Mouse (Mus musculus) hindbrain, embryonic 12.5 days (tissue): Measurements from ENCODE around the gene Xxylt1. TPM values are rescaled to one million over a fixed set of nuclear protein-coding genes. Genes with fewer than 3 reads are reported as not detected.

Source experiments
- ATAC-seq: fragments of 200-750 bp; cut with Nextera tagmentation; 2 replicates; pipeline ENCODE4 v1.8.0; 2017; ENCODE audit warnings: moderate TSS enrichment; ENCODE audit not compliant: low FRiP score
- H3K27ac ChIP-seq: fragments of 300-500 bp; sonication (generic); 2 replicates; pipeline ENCODE4 v1.5.1; 2016; ENCODE audit warnings: mild to moderate bottlenecking
- H3K27me3 ChIP-seq: fragments of 300-500 bp; sonication (generic); 2 replicates; pipeline ENCODE4 v1.6.1; 2016; ENCODE audit warnings: mild to moderate bottlenecking
- H3K36me3 ChIP-seq: fragments of 300-500 bp; sonication (generic); 2 replicates; pipeline ENCODE4 v1.6.1; 2016; ENCODE audit warnings: mild to moderate bottlenecking
- H3K4me1 ChIP-seq: fragments of 300-500 bp; sonication (generic); 2 replicates; pipeline ENCODE4 v1.6.1; 2016
- H3K4me2 ChIP-seq: fragments of 300-500 bp; sonication (generic); replicated peaks from 2 replicates; pipeline ENCODE4 v1.6.1; 2016; ENCODE audit warnings: mild to moderate bottlenecking
- H3K4me3 ChIP-seq: fragments of 300-500 bp; sonication (generic); 2 replicates; pipeline ENCODE4 v1.5.1; 2016; ENCODE audit warnings: mild to moderate bottlenecking
- H3K9ac ChIP-seq: fragments of 300-500 bp; sonication (generic); 2 replicates; pipeline ENCODE4 v1.6.1; 2016; ENCODE audit warnings: mild to moderate bottlenecking, moderate library complexity
- H3K9me3 ChIP-seq: fragments of 300-500 bp; sonication (generic); replicated peaks from 2 replicates; pipeline ENCODE4 v1.6.1; 2016; ENCODE audit warnings: mild to moderate bottlenecking
- WGBS: fragments of 180-500 bp; shearing (Covaris S2); methylation state at CpG from one replicate; pipeline ENCODE4 v1.1.7; 2016; 5-methylcytosine and 5-hydroxymethylcytosine counted together
- polyA plus RNA-seq: library from polyadenylated mRNA; unstranded; fragments of >200 nt; fragmentation: Nextera tagmentation; extraction: Ambion mirVana; gene quantifications from 2 replicates; pipeline ENCODE4 v1.2.1, GENCODE M21; 2016

Gene Xxylt1
- polyA plus RNA-seq, 1 experiment from 2014 or later: 17.9 TPM

DNA sequence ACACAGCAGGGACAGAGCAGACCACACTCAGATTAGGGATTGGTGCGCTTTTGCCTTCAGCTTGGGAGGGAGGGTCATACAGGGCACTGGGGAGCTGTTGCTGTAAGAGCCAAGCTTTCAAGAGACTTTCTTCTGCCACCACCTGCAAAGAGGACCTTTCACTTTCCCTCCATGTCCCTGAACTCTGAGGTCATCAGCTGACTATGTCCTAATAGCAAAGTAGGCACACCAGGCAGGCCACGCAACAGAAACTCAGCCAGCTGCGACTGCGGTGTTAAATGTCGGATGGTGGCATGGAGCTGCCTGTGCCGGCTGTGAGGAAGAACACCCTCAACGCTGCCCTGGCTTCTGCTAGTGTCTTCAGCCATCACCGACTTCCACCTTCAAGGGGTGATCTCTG, 120.1 kb downstream of the Xxylt1 start:
- Histone ChIP-seq H3K27me3 (no peaks in the 10 kb centered on the region), H3K4me1 (peaks cover 11% of the 10 kb centered on the region; the same call in 1 of the 2 replicates), H3K9ac (no peak overlapping the region), H3K36me3 (no peaks in the 10 kb centered on the region), H3K4me2 (no peak overlapping the region), H3K9me3 (no peaks in the 10 kb centered on the region), H3K27ac (no peak overlapping the region), H3K4me3 (no peak overlapping the region)
- 83% methylated on average over 8 of the region's 8 CpGs for WGBS
- no peak for ATAC-seq

DNA sequence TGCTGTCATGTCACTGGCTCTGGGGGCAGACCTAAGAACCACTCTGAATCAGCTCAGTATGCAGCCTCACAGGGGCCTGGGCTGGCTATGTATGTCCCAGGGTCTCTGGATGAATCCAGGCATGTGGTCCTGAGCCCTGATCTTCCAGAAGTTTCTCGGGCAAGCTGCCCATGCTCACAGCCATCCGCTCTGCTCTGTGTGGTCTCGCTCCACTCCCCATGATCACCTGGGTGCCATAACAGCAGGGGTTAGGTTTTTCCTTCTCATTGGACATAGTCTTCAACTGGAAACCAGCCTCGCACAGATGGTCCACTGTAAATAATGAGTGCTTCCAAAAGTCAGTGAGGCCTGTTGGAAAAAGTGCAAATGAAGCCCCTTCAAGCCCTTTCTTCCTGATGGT, 121.0 kb downstream of the Xxylt1 start:
- Histone ChIP-seq H3K9me3 (no peaks in the 10 kb centered on the region), H3K27me3 (no peaks in the 10 kb centered on the region), H3K9ac (no peak overlapping the region), H3K4me3 (no peak overlapping the region), H3K4me1 (peaks cover 10% of the 10 kb centered on the region; the same call in 1 of the 2 replicates), H3K4me2 (no peak overlapping the region), H3K36me3 (no peaks in the 10 kb centered on the region), H3K27ac (no peak overlapping the region)
- no peak for ATAC-seq
- 92% methylated on average over 4 of the region's 4 CpGs for WGBS

DNA sequence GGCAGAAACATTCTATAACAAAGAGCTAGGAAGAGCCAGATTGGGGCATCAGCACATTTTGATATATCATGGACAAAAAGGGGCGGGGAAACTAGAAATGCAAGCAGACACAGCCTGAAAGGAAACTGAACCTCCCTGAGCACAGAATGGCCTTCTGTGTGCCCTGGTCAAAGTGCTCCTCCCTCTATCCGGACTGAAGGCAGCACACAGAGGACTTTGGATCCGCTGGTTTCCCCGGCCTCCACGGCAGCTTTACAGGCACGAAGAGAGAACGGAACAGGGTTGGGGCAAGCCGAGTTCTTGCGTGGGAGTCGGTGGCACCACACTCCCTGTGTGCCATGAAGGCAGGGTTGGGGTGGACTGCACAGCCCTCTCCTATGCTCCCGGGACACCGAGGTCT, 121.5 kb downstream of the Xxylt1 start:
- Histone ChIP-seq H3K9me3 (no peaks in the 10 kb centered on the region), H3K4me2 (no peak overlapping the region), H3K9ac (no peak overlapping the region), H3K27me3 (no peaks in the 10 kb centered on the region), H3K4me3 (no peak overlapping the region), H3K36me3 (no peaks in the 10 kb centered on the region), H3K27ac (no peak overlapping the region), H3K4me1 (peaks cover 4% of the 10 kb centered on the region; the same call in 1 of the 2 replicates)
- ATAC-seq: no peak
- WGBS: 89% methylated on average over 12 of the region's 12 CpGs

DNA sequence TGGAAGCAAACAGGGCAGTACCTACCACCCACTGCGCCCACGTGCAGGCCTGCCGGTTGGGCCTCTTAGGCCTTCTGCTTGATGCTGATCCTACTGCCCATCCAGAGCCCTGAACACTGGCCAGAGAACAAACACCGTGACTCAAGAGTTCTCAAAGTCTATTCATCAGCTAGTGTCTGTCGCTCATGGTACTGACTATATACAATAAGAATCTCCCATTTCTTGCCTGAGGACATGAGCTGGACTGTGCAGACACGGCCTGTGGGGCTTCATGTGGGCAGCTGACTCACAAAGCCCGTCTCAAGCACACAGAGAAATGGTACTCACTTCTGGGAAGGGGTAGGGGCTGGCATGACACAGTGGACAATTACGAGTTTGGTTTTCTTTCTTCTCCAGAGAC, 125.1 kb downstream of the Xxylt1 start:
- H3K36me3 ChIP-seq: no peaks in the 10 kb centered on the region
- H3K4me1 ChIP-seq: no peaks in the 10 kb centered on the region
- no peak overlapping the region for H3K4me2 ChIP-seq
- H3K27ac ChIP-seq: no peak overlapping the region
- no peak for ATAC-seq
- H3K9me3 ChIP-seq: no peaks in the 10 kb centered on the region
- H3K9ac ChIP-seq: no peak overlapping the region
- H3K27me3 ChIP-seq: no peaks in the 10 kb centered on the region
- WGBS: 88% methylated on average over 8 of the region's 8 CpGs
- H3K4me3 ChIP-seq: no peak overlapping the region

DNA sequence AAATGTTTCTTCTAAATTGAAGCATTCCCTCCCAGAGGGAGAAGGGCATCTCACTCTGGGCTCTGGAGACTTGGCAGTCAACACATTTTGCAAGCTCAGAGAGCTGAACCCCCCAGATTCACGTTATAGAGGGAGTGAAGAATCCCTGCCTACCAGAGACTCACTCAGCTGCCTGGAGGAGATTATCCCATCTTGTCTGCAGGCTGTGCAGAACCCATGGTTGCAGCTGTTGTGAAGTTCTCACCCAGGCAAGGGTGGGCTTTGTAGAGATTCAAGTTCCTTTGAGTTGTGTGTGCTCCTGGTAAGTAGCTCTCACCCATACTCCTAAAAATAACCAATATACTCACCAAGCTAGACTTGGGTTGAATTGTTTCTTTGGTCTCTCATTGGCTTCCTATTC, 132.6 kb downstream of the Xxylt1 start:
- ATAC-seq: no peak
- WGBS: 86% methylated on average over 1 of the region's 1 CpGs
- H3K4me3 ChIP-seq: no peak overlapping the region

DNA sequence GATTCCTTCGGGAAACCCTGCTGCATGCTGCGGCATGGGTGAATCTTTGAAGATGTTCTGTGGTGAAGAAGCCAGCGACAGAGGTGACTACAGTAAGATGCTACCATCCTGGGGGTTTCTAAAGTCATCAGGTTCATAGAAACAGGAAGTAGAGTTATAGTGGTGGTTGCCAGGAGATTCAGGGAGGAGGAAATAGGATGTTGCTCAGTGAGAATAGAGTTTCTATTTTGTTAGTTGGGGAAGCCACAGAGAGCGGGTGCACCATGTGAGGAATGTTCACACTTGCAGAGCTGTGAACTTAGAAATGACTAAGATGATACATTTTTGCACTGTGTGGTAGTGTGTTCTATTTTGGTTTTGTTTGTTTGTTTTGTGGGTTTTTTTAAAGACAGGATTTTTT, 133.0 kb downstream of the Xxylt1 start:
- H3K36me3 ChIP-seq: no peaks in the 10 kb centered on the region
- H3K9ac ChIP-seq: no peak overlapping the region
- ATAC-seq: no peak
- H3K4me1 ChIP-seq: no peaks in the 10 kb centered on the region
- no peaks in the 10 kb centered on the region for H3K27me3 ChIP-seq
- no peak overlapping the region for H3K4me3 ChIP-seq
- H3K27ac ChIP-seq: no peak overlapping the region
- no peak overlapping the region for H3K4me2 ChIP-seq
- H3K9me3 ChIP-seq: no peaks in the 10 kb centered on the region
- WGBS: 93% methylated on average over 4 of the region's 4 CpGs

More for the DNA sequence above, 132.6 kb downstream of the Xxylt1 start:
- Histone ChIP-seq H3K4me1 (no peaks in the 10 kb centered on the region), H3K9ac (no peak overlapping the region), H3K36me3 (no peaks in the 10 kb centered on the region), H3K9me3 (no peaks in the 10 kb centered on the region), H3K27ac (no peak overlapping the region), H3K4me2 (no peak overlapping the region), H3K27me3 (no peaks in the 10 kb centered on the region)

DNA sequence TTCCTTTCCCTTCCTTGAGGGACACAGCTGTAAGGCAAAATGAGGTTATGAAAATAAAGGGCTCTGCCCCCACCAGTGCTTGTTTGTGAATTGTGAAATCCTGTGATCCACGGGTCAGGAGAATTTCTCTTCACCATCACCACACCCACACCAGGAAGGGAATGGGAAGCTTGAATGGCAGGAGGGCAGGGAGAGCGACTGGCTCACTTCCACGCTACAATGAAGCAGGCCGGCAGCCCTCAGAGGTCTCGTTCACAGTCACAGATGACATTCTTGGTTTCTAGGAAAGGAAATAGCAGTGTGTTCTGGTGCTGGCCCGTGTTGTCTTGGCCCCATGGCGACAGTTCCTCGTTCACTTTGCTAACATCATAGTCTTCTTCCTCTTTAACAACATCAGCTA, 136.3 kb downstream of the Xxylt1 start:
- no peak for ATAC-seq
- Histone ChIP-seq H3K27ac (no peak overlapping the region), H3K36me3 (no peaks in the 10 kb centered on the region), H3K4me1 (peaks cover 3% of the 10 kb centered on the region; the same call in 1 of the 2 replicates), H3K9ac (no peak overlapping the region), H3K4me2 (no peak overlapping the region), H3K4me3 (no peak overlapping the region), H3K27me3 (no peaks in the 10 kb centered on the region), H3K9me3 (no peaks in the 10 kb centered on the region)
- WGBS: 71% methylated on average over 8 of the region's 8 CpGs

DNA sequence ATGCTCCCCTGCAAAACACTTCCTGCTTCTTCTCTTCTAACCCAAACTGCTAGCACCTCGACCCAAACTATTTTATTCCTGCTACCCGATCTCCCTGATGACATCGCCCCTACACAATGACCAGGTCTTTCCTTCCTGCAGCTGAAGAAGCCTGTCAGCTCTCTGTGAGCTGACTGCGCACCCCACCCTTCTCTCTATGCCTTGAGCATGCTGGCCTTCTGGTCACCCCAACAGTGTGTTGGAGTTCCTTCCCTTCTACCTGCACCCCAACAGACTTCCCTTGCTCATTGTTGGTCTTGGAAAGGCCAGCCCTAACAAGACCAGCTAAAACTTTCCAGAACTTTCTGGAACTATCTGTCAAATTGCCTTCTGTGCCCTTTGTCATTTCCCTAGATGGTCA, 137.3 kb downstream of the Xxylt1 start:
- no peak overlapping the region for H3K27ac ChIP-seq
- peaks cover 6% of the 10 kb centered on the region; the same call in 1 of the 2 replicates for H3K4me1 ChIP-seq
- no peaks in the 10 kb centered on the region for H3K9me3 ChIP-seq
- H3K9ac ChIP-seq: no peak overlapping the region
- WGBS: 79% methylated on average over 4 of the region's 4 CpGs
- no peak overlapping the region for H3K4me2 ChIP-seq
- no peak for ATAC-seq
- no peak overlapping the region for H3K4me3 ChIP-seq
- H3K36me3 ChIP-seq: no peaks in the 10 kb centered on the region
- H3K27me3 ChIP-seq: no peaks in the 10 kb centered on the region

DNA sequence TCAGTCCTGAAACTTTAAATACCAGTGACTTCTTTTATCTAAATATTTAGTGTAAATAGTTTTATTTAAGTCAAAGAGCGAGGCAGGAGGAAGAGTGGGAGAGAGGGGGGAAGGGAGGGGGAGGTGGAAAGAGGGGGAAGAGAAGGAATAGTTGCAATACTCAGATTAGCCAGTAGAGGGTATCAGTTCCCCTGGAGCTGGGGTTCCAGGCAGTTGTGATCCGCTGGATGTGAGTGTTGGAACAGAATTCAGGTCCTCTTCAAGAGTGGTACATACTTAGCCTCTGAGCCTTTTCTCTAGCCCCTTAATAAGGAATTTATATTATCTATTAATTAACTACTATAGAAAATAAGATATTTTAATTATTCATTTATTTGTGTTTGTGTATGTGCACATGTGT, 140.5 kb downstream of the Xxylt1 start:
- Histone ChIP-seq H3K36me3 (no peaks in the 10 kb centered on the region), H3K4me2 (no peak overlapping the region), H3K27me3 (no peaks in the 10 kb centered on the region), H3K9ac (no peak overlapping the region), H3K27ac (no peak overlapping the region), H3K9me3 (no peaks in the 10 kb centered on the region), H3K4me1 (peaks cover 9% of the 10 kb centered on the region), H3K4me3 (no peak overlapping the region)
- WGBS: 70% methylated on average over 2 of the region's 2 CpGs
- ATAC-seq: no peak

DNA sequence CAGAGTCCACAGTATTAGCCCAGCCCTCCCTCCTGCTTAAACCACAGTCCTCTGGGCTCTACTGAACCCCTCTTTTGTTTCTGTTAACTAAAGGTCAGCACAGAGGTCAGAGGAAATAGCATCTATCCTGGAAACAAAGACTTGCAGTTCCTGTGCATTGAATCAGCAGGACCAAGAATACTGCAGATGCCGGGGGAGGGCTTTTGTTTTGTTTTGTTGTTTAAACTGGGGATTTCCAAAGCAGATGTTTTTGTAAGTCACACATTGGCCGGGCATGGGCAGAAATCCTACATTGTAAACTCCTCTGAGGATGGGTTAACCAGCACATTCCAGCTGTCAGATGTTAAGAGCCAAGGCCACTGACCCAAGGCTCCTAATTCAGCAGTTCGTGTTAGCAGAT, 141.3 kb downstream of the Xxylt1 start:
- H3K4me1 ChIP-seq: peaks cover 15% of the 10 kb centered on the region
- no peak for ATAC-seq
- no peaks in the 10 kb centered on the region for H3K36me3 ChIP-seq
- no peak overlapping the region for H3K9ac ChIP-seq
- no peak overlapping the region for H3K27ac ChIP-seq
- H3K9me3 ChIP-seq: no peaks in the 10 kb centered on the region
- WGBS: 3% methylated on average over 3 of the region's 3 CpGs
- H3K27me3 ChIP-seq: no peaks in the 10 kb centered on the region
- no peak overlapping the region for H3K4me3 ChIP-seq
- no peak overlapping the region for H3K4me2 ChIP-seq

DNA sequence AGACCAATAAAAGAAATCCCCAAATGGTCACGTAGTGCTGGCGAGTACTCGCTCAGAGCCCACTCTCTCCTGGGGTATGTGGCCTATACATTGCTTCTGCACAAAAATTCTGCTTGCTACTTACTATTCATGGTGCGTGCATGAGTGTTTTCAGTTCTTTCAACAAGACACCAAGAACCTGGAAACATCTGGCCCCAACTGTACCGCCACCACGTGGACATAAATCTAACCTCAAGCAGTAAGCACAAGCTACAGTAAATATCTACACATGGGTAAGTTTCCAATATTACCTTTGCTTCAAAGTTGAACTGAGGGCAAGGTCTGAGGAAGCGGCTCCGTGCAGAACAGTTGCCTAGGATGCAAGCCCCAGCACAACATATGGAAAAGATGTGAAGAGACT, 142.0 kb downstream of the Xxylt1 start:
- Histone ChIP-seq H3K4me1 (peaks cover 15% of the 10 kb centered on the region), H3K9ac (no peak overlapping the region), H3K27ac (no peak overlapping the region), H3K27me3 (no peaks in the 10 kb centered on the region), H3K36me3 (no peaks in the 10 kb centered on the region), H3K4me2 (no peak overlapping the region), H3K9me3 (no peaks in the 10 kb centered on the region), H3K4me3 (no peak overlapping the region)
- ATAC-seq: no peak
- 74% methylated on average over 8 of the region's 8 CpGs for WGBS

DNA sequence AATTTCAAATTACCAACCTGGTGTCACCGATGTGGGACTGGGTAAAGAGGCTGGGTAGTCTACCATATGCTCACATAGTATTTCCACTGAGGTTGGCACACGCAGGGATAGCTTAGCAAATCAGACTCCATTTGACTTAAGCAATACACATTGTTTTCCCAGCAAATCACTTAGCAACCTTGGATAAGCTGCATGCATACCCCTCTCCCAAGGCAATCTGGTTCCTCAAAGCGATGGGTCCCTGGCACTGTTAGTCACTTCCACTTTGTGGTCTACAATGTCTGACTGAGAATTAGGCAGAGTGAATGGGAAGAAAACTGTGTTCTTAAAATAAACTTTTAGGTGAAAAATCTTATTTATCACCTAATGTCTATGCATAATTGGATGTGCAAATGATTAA, 142.6 kb downstream of the Xxylt1 start:
- peaks cover 15% of the 10 kb centered on the region for H3K4me1 ChIP-seq
- H3K27ac ChIP-seq: no peak overlapping the region
- no peaks in the 10 kb centered on the region for H3K36me3 ChIP-seq
- H3K9me3 ChIP-seq: no peaks in the 10 kb centered on the region
- H3K27me3 ChIP-seq: no peaks in the 10 kb centered on the region
- ATAC-seq: no peak
- no peak overlapping the region for H3K4me3 ChIP-seq
- no peak overlapping the region for H3K4me2 ChIP-seq
- WGBS: 89% methylated on average over 3 of the region's 3 CpGs
- H3K9ac ChIP-seq: no peak overlapping the region

DNA sequence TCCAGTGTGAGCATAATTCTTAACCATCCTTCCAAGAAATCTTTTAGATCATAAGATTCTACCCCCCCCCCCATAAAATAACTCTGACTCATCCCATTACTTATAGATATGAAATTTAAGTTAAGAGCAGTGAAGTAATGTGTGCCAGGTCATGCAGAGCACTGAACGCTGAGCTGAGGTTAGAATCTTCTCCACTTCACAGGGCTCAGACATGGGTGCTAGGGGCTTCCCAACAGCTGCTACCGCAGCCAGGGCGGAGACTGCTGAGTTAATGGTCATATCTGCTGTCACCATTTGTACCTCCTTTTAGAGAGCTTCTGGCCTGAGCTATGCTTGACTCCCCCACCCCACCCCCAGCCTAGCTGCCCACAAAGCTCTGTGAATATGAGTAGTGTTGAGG, 143.6 kb downstream of the Xxylt1 start:
- H3K27ac ChIP-seq: no peak overlapping the region
- no peaks in the 10 kb centered on the region for H3K9me3 ChIP-seq

More for the DNA sequence above, 143.6 kb downstream of the Xxylt1 start:
- peaks cover 15% of the 10 kb centered on the region for H3K4me1 ChIP-seq
- 91% methylated on average over 3 of the region's 3 CpGs for WGBS
- no peak overlapping the region for H3K4me2 ChIP-seq
- no peak overlapping the region for H3K9ac ChIP-seq
- ATAC-seq: no peak
- H3K36me3 ChIP-seq: no peaks in the 10 kb centered on the region
- H3K27me3 ChIP-seq: no peaks in the 10 kb centered on the region
- H3K4me3 ChIP-seq: no peak overlapping the region
